Mouse (Mus musculus) liver, embryonic 14.5 days (tissue): ENCODE measurements around the gene Vps54. TPM values are rescaled to one million over a fixed set of nuclear protein-coding genes. Genes with fewer than 3 reads are reported as not detected.

ENCODE experiments used
- ATAC-seq: fragments of 200-750 bp; cut with Nextera tagmentation; 2 replicates; pipeline ENCODE4 v1.8.0; 2017; ENCODE audit warnings: moderate number of reproducible peaks, mild to moderate bottlenecking, moderate library complexity; ENCODE audit not compliant: insufficient read depth
- DNase-seq, 3 experiments: peaks; one replicate each; pipeline ENCODE4 v3.0.0-alpha.2; 2012 to 2013; ENCODE audit warnings: low read depth in 3 of 3, low spot score in 3 of 3
- H3K27ac ChIP-seq: fragments of 300-500 bp; sonication (generic); 2 replicates; pipeline ENCODE4 v1.5.1; 2014; ENCODE audit warnings: moderate library complexity, mild to moderate bottlenecking, control low read depth, inconsistent platforms
- H3K27me3 ChIP-seq: fragments of 300-500 bp; sonication (generic); 2 replicates; pipeline ENCODE4 v1.6.1; 2014; ENCODE audit warnings: mild to moderate bottlenecking, low read length, moderate library complexity; ENCODE audit not compliant: control insufficient read depth, insufficient read depth
- H3K36me3 ChIP-seq: fragments of 300-500 bp; sonication (generic); replicated peaks from 2 replicates; pipeline ENCODE4 v1.6.1; 2014; ENCODE audit warnings: low read depth; ENCODE audit not compliant: control insufficient read depth, insufficient read depth
- H3K4me1 ChIP-seq, 2 experiments: fragments of 200-500 bp in 1 of 2; fragments of 300-500 bp in 1 of 2; sonication (generic) in 1 of 2; replicated peaks; 2 replicates each; pipeline ENCODE4 v1.6.1; 2012 to 2014; ENCODE audit warnings: antibody characterized with exemption in 1 of 2, inconsistent platforms in 1 of 2, low read length in 1 of 2; ENCODE audit not compliant: control insufficient read depth in 2 of 2, insufficient read depth in 2 of 2
- H3K4me2 ChIP-seq: fragments of 300-500 bp; sonication (generic); 2 replicates; pipeline ENCODE4 v1.6.1; 2014; ENCODE audit warnings: low read depth, mild to moderate bottlenecking, control low read depth, moderate library complexity
- H3K4me3 ChIP-seq, 2 experiments: fragments of 200-500 bp in 1 of 2; fragments of 300-500 bp in 1 of 2; sonication (generic) in 1 of 2; 2 replicates each; pipeline ENCODE4 v1.5.1; 2012 to 2014; ENCODE audit warnings: low read depth in 2 of 2, low read length in 2 of 2, mild to moderate bottlenecking in 2 of 2, control low read depth in 1 of 2, inconsistent platforms in 1 of 2, moderate library complexity in 1 of 2; ENCODE audit not compliant: insufficient read depth in 1 of 2
- H3K9ac ChIP-seq: fragments of 300-500 bp; sonication (generic); replicated peaks from 2 replicates; pipeline ENCODE4 v1.6.1; 2014; ENCODE audit warnings: mild to moderate bottlenecking, control low read depth, moderate library complexity
- H3K9me3 ChIP-seq: fragments of 300-500 bp; sonication (generic); 2 replicates; pipeline ENCODE4 v1.6.1; 2016; ENCODE audit warnings: low read length, mixed read lengths; ENCODE audit not compliant: control insufficient read depth
- CTCF ChIP-seq: IDR thresholded peaks from 2 replicates; pipeline ENCODE4 v1.5.1; 2016; ENCODE audit warnings: antibody characterized with exemption, low read depth, control low read depth
- EP300 ChIP-seq: IDR thresholded peaks from 2 replicates; pipeline ENCODE4 v1.6.1; 2016; ENCODE audit warnings: antibody characterized with exemption, low read depth
- WGBS: fragments of 180-500 bp; shearing (Covaris S2); extraction: QIAGEN DNeasy Blood & Tissue Kit; methylation state at CpG from one replicate; pipeline ENCODE4 v1.1.7; 2014; ENCODE audit not compliant: insufficient replicate concordance; 5-methylcytosine and 5-hydroxymethylcytosine counted together
- polyA plus RNA-seq, 2 experiments: library from polyadenylated mRNA; depleted of rRNA in 1 of 2; stranded (reverse) in 1 of 2; unstranded in 1 of 2; fragments of >200 nt; fragmentation: Nextera tagmentation in 1 of 2; extraction: Ambion mirVana in 1 of 2; gene quantifications; 2 replicates each; pipeline versions ENCODE4 v1.2.1 to v1.2.3; 2012 to 2014

The Vps54 gene
- polyA plus RNA-seq, 2 experiments = 4.4 to 7.6 TPM

GRCm38 (mm10) chr11:21217419-21217818 lies 21.7 kb upstream of the Vps54 start:
- DNase-seq = no peak
- Histone ChIP-seq H3K36me3 (no peaks in the 10 kb centered on the region), H3K9ac (no peak overlapping the region), H3K9me3 (no peaks in the 10 kb centered on the region), H3K27me3 (no peaks in the 10 kb centered on the region), H3K4me1 (peaks cover 10 to 16% of the 10 kb centered on the region in 2 experiments), H3K4me3 (no peak overlapping the region), H3K27ac (no peak overlapping the region), H3K4me2 (no peak overlapping the region)
- 69% methylated on average over 3 of the region's 3 CpGs for WGBS
- TF ChIP-seq EP300 (no peak), CTCF (no peak)
- ATAC-seq = 0 out of 2 replicates have a peak, but pooled peaks have one; percentile 29

GRCm38 (mm10) chr11:21219281-21219680 lies 19.8 kb upstream of the Vps54 start:
- TF ChIP-seq EP300 (no peak), CTCF (no peak)

GRCm38 (mm10) chr11:21219851-21220587 lies 19.1 kb upstream of the Vps54 start:
- ATAC-seq = no peak; the same call in 1 of the 2 replicates
- no peak for DNase-seq
- Histone ChIP-seq H3K4me1 (peaks cover 10 to 16% of the 10 kb centered on the region in 2 experiments), H3K27me3 (no peaks in the 10 kb centered on the region), H3K9ac (no peak overlapping the region), H3K4me2 (no peak overlapping the region), H3K4me3 (no peak overlapping the region), H3K36me3 (no peaks in the 10 kb centered on the region), H3K9me3 (no peaks in the 10 kb centered on the region), H3K27ac (no peak overlapping the region)
- no peak for TF ChIP-seq CTCF
- no peak for TF ChIP-seq EP300
- 75% methylated on average over 8 of the region's 8 CpGs for WGBS

More at GRCm38 (mm10) chr11:21219281-21219680, 19.8 kb upstream of the Vps54 start:
- H3K27me3 ChIP-seq = no peaks in the 10 kb centered on the region
- WGBS = 58% methylated on average over 2 of the region's 2 CpGs
- H3K4me1 ChIP-seq = peaks cover 10 to 16% of the 10 kb centered on the region in 2 experiments
- H3K36me3 ChIP-seq = no peaks in the 10 kb centered on the region
- no peak for DNase-seq
- H3K27ac ChIP-seq = no peak overlapping the region
- no peak overlapping the region for H3K9ac ChIP-seq
- no peak for ATAC-seq
- no peak overlapping the region for H3K4me2 ChIP-seq
- H3K9me3 ChIP-seq = no peaks in the 10 kb centered on the region
- no peak overlapping the region for H3K4me3 ChIP-seq

GRCm38 (mm10) chr11:21220754-21221153 lies 18.3 kb upstream of the Vps54 start:
- no peaks in the 10 kb centered on the region for H3K36me3 ChIP-seq
- peaks cover 10 to 16% of the 10 kb centered on the region in 2 experiments for H3K4me1 ChIP-seq
- H3K9me3 ChIP-seq = no peaks in the 10 kb centered on the region
- H3K9ac ChIP-seq = no peak overlapping the region
- H3K27ac ChIP-seq = no peak overlapping the region
- no peak overlapping the region for H3K4me3 ChIP-seq
- peak; percentile 76 for ATAC-seq
- 12% methylated on average over 2 of the region's 2 CpGs for WGBS
- peak in 2 of 3 experiments; percentile 41 to 51 for DNase-seq
- no peaks in the 10 kb centered on the region for H3K27me3 ChIP-seq
- H3K4me2 ChIP-seq = no peak overlapping the region
- TF ChIP-seq EP300 (no peak), CTCF (no peak)

GRCm38 (mm10) chr11:21221396-21221795 lies 17.7 kb upstream of the Vps54 start:
- Histone ChIP-seq H3K36me3 (no peaks in the 10 kb centered on the region), H3K4me2 (no peak overlapping the region), H3K27me3 (no peaks in the 10 kb centered on the region), H3K4me1 (peaks cover 10 to 16% of the 10 kb centered on the region in 2 experiments), H3K9me3 (no peaks in the 10 kb centered on the region), H3K4me3 (no peak overlapping the region), H3K27ac (no peak overlapping the region), H3K9ac (no peak overlapping the region)
- ATAC-seq = no peak
- DNase-seq = no peak
- whole genome bisulfite sequencing = 75% methylated on average over 2 of the region's 2 CpGs
- TF ChIP-seq EP300 (no peak), CTCF (no peak)
